Mouse (Mus musculus): ENCODE data around the gene Mlst8.
"Not testable (repeated sequence)": the region's sequence is repeated elsewhere in the genome, so short reads cannot be mapped to it uniquely, and the experiment has no call there.

Gene Mlst8

GRCm38 (mm10) chr17:24468636-24469246, 10.1 kb downstream of the Mlst8 start:
- DNase-seq: no peak

- no peak for DNase-seq
Observed at GRCm38 (mm10) chr17:24463374-24464133, 15.3 kb downstream of the Mlst8 start.

GRCm38 (mm10) chr17:24462932-24463331, 15.9 kb downstream of the Mlst8 start:
- DNase-seq: no peak

- no peak for DNase-seq
Observed at GRCm38 (mm10) chr17:24461580-24461979, 17.3 kb downstream of the Mlst8 start.

GRCm38 (mm10) chr17:24455523-24456206, 23.2 kb downstream of the Mlst8 start:
- not testable (repeated sequence) for DNase-seq

GRCm38 (mm10) chr17:24454756-24455522, 23.9 kb downstream of the Mlst8 start:
- DNase-seq: peak; percentile 99

- no peak for DNase-seq
Observed at GRCm38 (mm10) chr17:24454218-24454755, 24.6 kb downstream of the Mlst8 start.

GRCm38 (mm10) chr17:24453372-24453771, 25.5 kb downstream of the Mlst8 start:
- no peak for DNase-seq

GRCm38 (mm10) chr17:24451220-24451619, 27.7 kb downstream of the Mlst8 start:
- DNase-seq: no peak

GRCm38 (mm10) chr17:24449507-24449906, 29.4 kb downstream of the Mlst8 start:
- DNase-seq: no peak

GRCm38 (mm10) chr17:24446590-24446989, 32.3 kb downstream of the Mlst8 start:
- DNase-seq: no peak

- DNase-seq: peak; percentile 85
Observed at GRCm38 (mm10) chr17:24443409-24443808, 35.5 kb downstream of the Mlst8 start.

GRCm38 (mm10) chr17:24442632-24443155, 36.2 kb downstream of the Mlst8 start, which contains the start of gene Dnase1l2:
Gene Dnase1l2 (minus strand): TSS chr17:24443105.
- DNase-seq: peak; percentile 67

- DNase-seq: no peak
Observed at GRCm38 (mm10) chr17:24442107-24442506, 36.8 kb downstream of the Mlst8 start.

- no peak for DNase-seq
Observed at GRCm38 (mm10) chr17:24441148-24441547, 37.7 kb downstream of the Mlst8 start.

GRCm38 (mm10) chr17:24440377-24440776, 38.5 kb downstream of the Mlst8 start:
- no peak for DNase-seq

- DNase-seq: peak; percentile 74
Observed at GRCm38 (mm10) chr17:24437016-24437415, 41.9 kb downstream of the Mlst8 start.

GRCm38 (mm10) chr17:24429201-24429983, 49.5 kb downstream of the Mlst8 start:
- DNase-seq: no peak

- DNase-seq: no peak
Observed at GRCm38 (mm10) chr17:24427170-24427557, 51.7 kb downstream of the Mlst8 start.

- DNase-seq: peak; percentile 99
Observed at GRCm38 (mm10) chr17:24426471-24427169, 52.3 kb downstream of the Mlst8 start, which contains the start of gene Eci1. Gene Eci1 (plus strand): TSS chr17:24426641.

GRCm38 (mm10) chr17:24425905-24426304, 53.0 kb downstream of the Mlst8 start:
- DNase-seq: no peak

All from cerebellum, adult 9-11 months (tissue).